Comparison of ENCODE assay signal across 18 mouse cellular contexts in genomic region chr15:96197413-96197812, GRCm38 (mm10).
DNase-seq lines count a peak whose midpoint lies in the region; ATAC-seq lines count a peak whose summit lies in the region.
"Had no signal": no experiment of that assay in that cellular context is flagged by ENCODE, and none has a peak within 500 bp of the region (broad histone marks: within the 10 kb centered on the region; RNA-seq: fewer than 3 reads in every experiment).

No protein-coding gene starts in this region.

- DNase-seq in heart, adult 11 months, result peak; percentile 92
- DNase-seq in heart, postnatal 4 days, result no peak
- DNase-seq in kidney, adult 9 months, result no peak
- peak; percentile 49 for DNase-seq in ES-CJ7 (ENCODE audit: low read depth, low spot score)
- DNase-seq in induced T-regulatory cell, adult 2 months (ENCODE audit: low read depth), result peak; percentile 3
- DNase-seq in midbrain, embryonic 11.5 days (ENCODE audit: low spot score, missing footprints), result no peak
- DNase-seq: adrenal gland, postnatal 25 days; cerebellum, adult 9-11 months; gastrocnemius, postnatal 10 days; lung, postnatal 14 days had no signal

- H3K4me2 ChIP-seq in kidney, embryonic 15.5 days, result peak overlapping the region; percentile 10; the same call in 1 of the 2 replicates
- no peak overlapping the region for H3K4me2 ChIP-seq in midbrain, embryonic 11.5 days
- H3K4me2 ChIP-seq: intestine, embryonic 15.5 days; limb, embryonic 12.5 days had no signal

- H3K9me3 ChIP-seq in kidney, embryonic 15.5 days (replicated peaks), result no peaks in the 10 kb centered on the region
- no peaks in the 10 kb centered on the region for H3K9me3 ChIP-seq in midbrain, embryonic 11.5 days (ENCODE audit: control insufficient read depth, low read length)
- H3K9me3 ChIP-seq: intestine, embryonic 15.5 days; midbrain, embryonic 10.5 days had no signal

- no peak overlapping the region for H3K27ac ChIP-seq in kidney, embryonic 15.5 days
- H3K27ac ChIP-seq in midbrain, embryonic 11.5 days (ENCODE audit: low read depth, low read length), result no peak overlapping the region
- H3K27ac ChIP-seq: intestine, embryonic 15.5 days; layer of hippocampus, adult 2 months; limb, embryonic 12.5 days; midbrain, embryonic 10.5 days had no signal

- 60% methylated on average over 10 of the region's 10 CpGs for WGBS in kidney, embryonic 15.5 days
- WGBS in midbrain, embryonic 11.5 days, result 86% methylated on average over 10 of the region's 10 CpGs

- no peak for ATAC-seq in kidney, embryonic 15.5 days (replicated peaks; ENCODE audit: low FRiP score)
- no peak for ATAC-seq in midbrain, embryonic 11.5 days (ENCODE audit: low FRiP score)
- ATAC-seq in activated CD4-positive, CD25-positive, alpha-beta regulatory T cell, adult 4 months, result no peak
- ATAC-seq: forebrain, embryonic 16.5 days; intestine, embryonic 15.5 days had no signal

- H3K27me3 ChIP-seq in kidney, embryonic 15.5 days, result no peaks in the 10 kb centered on the region
- H3K27me3 ChIP-seq in midbrain, embryonic 11.5 days (ENCODE audit: control insufficient read depth, insufficient read depth, low read length), result no peaks in the 10 kb centered on the region
- H3K27me3 ChIP-seq: intestine, embryonic 15.5 days; limb, embryonic 12.5 days had no signal

- H3K4me1 ChIP-seq in kidney, embryonic 15.5 days, result no peaks in the 10 kb centered on the region
- no peaks in the 10 kb centered on the region for H3K4me1 ChIP-seq in midbrain, embryonic 11.5 days (ENCODE audit: control insufficient read depth, insufficient read depth, low read length)
- H3K4me1 ChIP-seq: intestine, embryonic 15.5 days; limb, embryonic 12.5 days had no signal

- H3K4me3 ChIP-seq in kidney, embryonic 15.5 days (replicated peaks), result no peak overlapping the region
- no peak overlapping the region for H3K4me3 ChIP-seq in midbrain, embryonic 11.5 days (ENCODE audit: low read depth, low read length)
- H3K4me3 ChIP-seq: erythroblast, embryonic 14.5 days; intestine, embryonic 15.5 days; layer of hippocampus, adult 2 months; limb, embryonic 12.5 days; midbrain, embryonic 10.5 days had no signal

- H3K36me3 ChIP-seq in kidney, embryonic 15.5 days, result no peaks in the 10 kb centered on the region
- H3K36me3 ChIP-seq in midbrain, embryonic 11.5 days (ENCODE audit: control insufficient read depth, insufficient read depth, low read length), result no peaks in the 10 kb centered on the region
- H3K36me3 ChIP-seq: intestine, embryonic 15.5 days; limb, embryonic 12.5 days; midbrain, embryonic 10.5 days had no signal

- H3K9ac ChIP-seq in kidney, embryonic 15.5 days, result no peak overlapping the region
- H3K9ac ChIP-seq in midbrain, embryonic 11.5 days (ENCODE audit: low read length), result no peak overlapping the region
- H3K9ac ChIP-seq: intestine, embryonic 15.5 days; limb, embryonic 12.5 days had no signal

Comparison
In these comparisons a context has a peak if more than half of its experiments do, and no peak if none do; other contexts are left out.
1. DNase-seq: peak in heart, adult 11 months (single experiment), ES-CJ7 (single experiment) and induced T-regulatory cell, adult 2 months (single experiment); none in heart, postnatal 4 days (single experiment), kidney, adult 9 months (single experiment) and midbrain, embryonic 11.5 days (single experiment).